ENCODE assay signal across 19 mouse cellular contexts in the genomic region with DNA sequence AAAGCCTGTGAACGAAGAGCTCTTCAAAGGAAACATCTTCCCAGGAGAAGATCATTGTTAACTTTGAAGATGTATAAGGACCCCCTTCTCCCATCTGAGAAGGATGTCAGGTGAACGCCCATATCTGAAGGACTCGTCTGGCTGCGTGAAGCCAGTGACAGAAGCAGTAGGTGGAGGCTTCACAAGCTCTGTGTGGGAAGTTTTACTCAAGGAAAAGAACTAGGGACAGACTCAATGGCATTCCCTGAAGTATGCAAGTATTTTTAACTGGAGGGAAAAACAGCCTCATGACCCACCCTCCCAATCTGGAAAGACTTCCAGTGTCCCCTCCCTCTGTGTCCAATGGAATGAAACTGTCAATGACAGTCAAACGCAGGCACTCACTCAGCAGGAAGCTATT.
DNase-seq lines count a peak whose midpoint lies in the region; ATAC-seq and TF ChIP-seq lines count a peak whose summit lies in the region.
"Had no signal": no experiment of that assay in that cellular context is flagged by ENCODE, and none has a peak within 500 bp of the region (broad histone marks: within the 10 kb centered on the region; RNA-seq: fewer than 3 reads in every experiment).

No protein-coding gene starts in this region.

- WGBS in forebrain, embryonic 14.5 days = 69% methylated on average over 5 of the region's 5 CpGs
- 77% methylated on average over 5 of the region's 5 CpGs for WGBS in hindbrain, embryonic 11.5 days
- 93% methylated on average over 5 of the region's 5 CpGs for WGBS in thymus, adult 2 months

- no peaks in the 10 kb centered on the region for H3K9me3 ChIP-seq in forebrain, embryonic 14.5 days (replicated peaks; ENCODE audit: control insufficient read depth, low read length)
- no peaks in the 10 kb centered on the region for H3K9me3 ChIP-seq in hindbrain, embryonic 11.5 days (ENCODE audit: control insufficient read depth, low read length)
- H3K9me3 ChIP-seq: embryonic facial prominence, embryonic 13.5 days; heart, embryonic 12.5 days; hindbrain, embryonic 10.5 days; hindbrain, embryonic 15.5 days had no signal

- no peak for TF ChIP-seq POLR2A in thymus, adult 2 months (IDR thresholded peaks at IDR 0.05; ENCODE audit: control insufficient read depth, extremely low read depth, insufficient read depth, low read length, poor library complexity)

- TF ChIP-seq CTCF in thymus, adult 2 months (IDR thresholded peaks at IDR 0.05; ENCODE audit: borderline replicate concordance, control insufficient read depth, extremely low read depth, insufficient read depth, low read length, poor library complexity) = no peak

- H3K4me2 ChIP-seq in forebrain, embryonic 14.5 days (ENCODE audit: low read length) = no peak overlapping the region
- no peak overlapping the region for H3K4me2 ChIP-seq in hindbrain, embryonic 11.5 days (replicated peaks; ENCODE audit: low read depth, low read length)
- H3K4me2 ChIP-seq: embryonic facial prominence, embryonic 13.5 days; heart, embryonic 12.5 days; hindbrain, embryonic 15.5 days had no signal

- peak; percentile 51 for ATAC-seq in frontal cortex, adult (ENCODE audit: low TSS enrichment)
- ATAC-seq in forebrain, embryonic 14.5 days = no peak
- no peak for ATAC-seq in hindbrain, embryonic 11.5 days (ENCODE audit: low FRiP score)
- ATAC-seq: activated CD4-positive, CD25-positive, alpha-beta regulatory T cell, adult 4 months; inflammation-experienced regulatory T-cells, adult 6 months; intestine, postnatal 0 days; Patski had no signal

- no peaks in the 10 kb centered on the region for H3K36me3 ChIP-seq in forebrain, embryonic 14.5 days (ENCODE audit: control insufficient read depth, insufficient read depth, low read length)
- no peaks in the 10 kb centered on the region for H3K36me3 ChIP-seq in hindbrain, embryonic 11.5 days (ENCODE audit: control insufficient read depth, insufficient read depth, low read length)
- H3K36me3 ChIP-seq in thymus, adult 2 months (ENCODE audit: control insufficient read depth, insufficient read depth, low read length) = no peaks in the 10 kb centered on the region
- H3K36me3 ChIP-seq: embryonic facial prominence, embryonic 13.5 days; heart, embryonic 12.5 days; hindbrain, embryonic 10.5 days; hindbrain, embryonic 15.5 days had no signal

- H3K27ac ChIP-seq in forebrain, embryonic 14.5 days (ENCODE audit: low read depth, low read length) = peak overlapping the region; percentile 45; the same call in 1 of the 2 replicates
- no peak overlapping the region for H3K27ac ChIP-seq in hindbrain, embryonic 11.5 days (ENCODE audit: low read depth, low read length)
- H3K27ac ChIP-seq in thymus, adult 2 months (ENCODE audit: control insufficient read depth, insufficient read depth, low read length) = no peak overlapping the region
- H3K27ac ChIP-seq: hindbrain, embryonic 10.5 days had no signal

- no peak overlapping the region for H3K9ac ChIP-seq in forebrain, embryonic 14.5 days (ENCODE audit: low read length)
- H3K9ac ChIP-seq in hindbrain, embryonic 11.5 days (ENCODE audit: low read depth, low read length) = no peak overlapping the region
- H3K9ac ChIP-seq: embryonic facial prominence, embryonic 13.5 days; heart, embryonic 12.5 days; hindbrain, embryonic 15.5 days had no signal

- H3K27me3 ChIP-seq in forebrain, embryonic 14.5 days (replicated peaks; ENCODE audit: control insufficient read depth, insufficient read depth, low read length) = no peaks in the 10 kb centered on the region
- no peaks in the 10 kb centered on the region for H3K27me3 ChIP-seq in hindbrain, embryonic 11.5 days (ENCODE audit: control insufficient read depth, insufficient read depth, low read length)
- H3K27me3 ChIP-seq in thymus, adult 2 months (ENCODE audit: control insufficient read depth, insufficient read depth, low read length) = no peaks in the 10 kb centered on the region
- H3K27me3 ChIP-seq: CH12.LX; embryonic facial prominence, embryonic 13.5 days; heart, embryonic 12.5 days; hindbrain, embryonic 15.5 days; Patski had no signal

- peaks cover 34% of the 10 kb centered on the region for H3K4me1 ChIP-seq in forebrain, embryonic 14.5 days (ENCODE audit: control insufficient read depth, insufficient read depth, low read length)
- peaks cover 3% of the 10 kb centered on the region for H3K4me1 ChIP-seq in hindbrain, embryonic 11.5 days (replicated peaks; ENCODE audit: control insufficient read depth, insufficient read depth, low read length)
- H3K4me1 ChIP-seq in thymus, adult 2 months (replicated peaks; ENCODE audit: control insufficient read depth, insufficient read depth, low read length) = no peaks in the 10 kb centered on the region

- no peak for DNase-seq in frontal cortex, postnatal 14 days (ENCODE audit: low spot score in 2 of 2)
- peak; percentile 30 for DNase-seq in right cerebral cortex, adult 18-20 months
- no peak for DNase-seq in right cerebral cortex, postnatal 14 days
- DNase-seq in forebrain, embryonic 14.5 days (ENCODE audit: low spot score) = no peak
- DNase-seq in hindbrain, embryonic 11.5 days (ENCODE audit: low spot score) = no peak
- DNase-seq in thymus, adult 2 months = no peak
- DNase-seq: adrenal gland, postnatal 25 days; gastrocnemius, postnatal 14 days; kidney, adult 8-10 months had no signal

- no peak overlapping the region for H3K4me3 ChIP-seq in forebrain, embryonic 14.5 days (ENCODE audit: low read depth, low read length)
- H3K4me3 ChIP-seq in hindbrain, embryonic 11.5 days (ENCODE audit: low read depth, low read length) = no peak overlapping the region
- H3K4me3 ChIP-seq in thymus, adult 2 months (ENCODE audit: control insufficient read depth, insufficient read depth, low read length) = no peak overlapping the region
- H3K4me3 ChIP-seq: embryonic facial prominence, embryonic 13.5 days; heart, embryonic 12.5 days; hindbrain, embryonic 10.5 days; hindbrain, embryonic 15.5 days had no signal
